Mouse (Mus musculus): ENCODE results near the gene Ano3. TPM values are rescaled to one million over a fixed set of nuclear protein-coding genes. Genes with fewer than 3 reads are reported as not detected.

Gene Ano3
- polyA plus RNA-seq, 1 experiment, result 8.2 TPM

- H3K27me3 ChIP-seq (ENCODE audit: control insufficient read depth, insufficient read depth, low read length, poor library complexity, severe bottlenecking), result no peaks in the 10 kb centered on the region
- no peak overlapping the region for H3K9ac ChIP-seq (ENCODE audit: low read depth, poor library complexity, severe bottlenecking)
- no peaks in the 10 kb centered on the region for H3K36me3 ChIP-seq (ENCODE audit: control insufficient read depth, insufficient read depth, low read length, poor library complexity, severe bottlenecking)
- TF ChIP-seq CTCF (IDR thresholded peaks at IDR 0.05; ENCODE audit: low read depth, low read length), result no peak
- H3K4me3 ChIP-seq (ENCODE audit: low read depth, low read length), result no peak overlapping the region
- H3K27ac ChIP-seq (ENCODE audit: insufficient read depth, low read length), result no peak overlapping the region
- H3K9me3 ChIP-seq (replicated peaks; ENCODE audit: control insufficient read depth, insufficient read depth, low read length, poor library complexity, severe bottlenecking), result no peaks in the 10 kb centered on the region
- no peaks in the 10 kb centered on the region for H3K4me1 ChIP-seq (ENCODE audit: control insufficient read depth, insufficient read depth, low read length)
Observed at GRCm38 (mm10) chr2:110795928-110796327, 154.8 kb downstream of the Ano3 start.

GRCm38 (mm10) chr2:110795433-110795832 lies 155.3 kb downstream of the Ano3 start:
- no peak for TF ChIP-seq CTCF (IDR thresholded peaks at IDR 0.05; ENCODE audit: low read depth, low read length)
- TF ChIP-seq POLR2A (IDR thresholded peaks at IDR 0.05; ENCODE audit: insufficient read depth, low read length), result no peak
- TF ChIP-seq EP300 (IDR thresholded peaks at IDR 0.05; ENCODE audit: insufficient read depth, low read depth, low read length), result no peak
- Histone ChIP-seq H3K4me3 (ENCODE audit: low read depth, low read length) (no peak overlapping the region), H3K27me3 (ENCODE audit: control insufficient read depth, insufficient read depth, low read length, poor library complexity, severe bottlenecking) (no peaks in the 10 kb centered on the region), H3K9me3 (replicated peaks; ENCODE audit: control insufficient read depth, insufficient read depth, low read length, poor library complexity, severe bottlenecking) (no peaks in the 10 kb centered on the region), H3K27ac (ENCODE audit: insufficient read depth, low read length) (no peak overlapping the region), H3K9ac (ENCODE audit: low read depth, poor library complexity, severe bottlenecking) (no peak overlapping the region), H3K4me1 (ENCODE audit: control insufficient read depth, insufficient read depth, low read length) (no peaks in the 10 kb centered on the region), H3K36me3 (ENCODE audit: control insufficient read depth, insufficient read depth, low read length, poor library complexity, severe bottlenecking) (no peaks in the 10 kb centered on the region)

DNA sequence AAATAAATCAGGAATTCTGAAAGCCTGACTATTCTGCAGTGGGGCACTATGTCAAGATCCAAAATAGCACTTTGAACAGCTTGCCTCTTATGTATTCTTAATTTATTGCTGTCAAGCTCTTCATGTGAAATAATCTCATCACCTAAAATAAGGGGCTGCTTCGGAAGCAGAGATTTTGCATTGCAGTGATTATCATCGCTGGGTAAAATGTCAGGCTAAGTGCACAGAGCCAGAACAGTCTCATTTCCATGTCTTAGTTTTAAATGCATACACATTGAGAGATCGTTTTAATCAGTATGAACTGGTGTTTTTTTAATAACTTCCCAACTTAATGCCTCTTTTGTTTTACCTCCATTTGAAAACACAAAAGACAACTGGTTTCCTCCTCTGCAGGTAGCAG lies 163.3 kb downstream of the Ano3 start:
- no peaks in the 10 kb centered on the region for H3K4me1 ChIP-seq (ENCODE audit: control insufficient read depth, insufficient read depth, low read length)
- no peak overlapping the region for H3K4me3 ChIP-seq (ENCODE audit: low read depth, low read length)
- no peak overlapping the region for H3K9ac ChIP-seq (ENCODE audit: low read depth, poor library complexity, severe bottlenecking)
- no peak overlapping the region for H3K27ac ChIP-seq (ENCODE audit: insufficient read depth, low read length)
- H3K9me3 ChIP-seq (replicated peaks; ENCODE audit: control insufficient read depth, insufficient read depth, low read length, poor library complexity, severe bottlenecking), result no peaks in the 10 kb centered on the region
- H3K27me3 ChIP-seq (ENCODE audit: control insufficient read depth, insufficient read depth, low read length, poor library complexity, severe bottlenecking), result no peaks in the 10 kb centered on the region
- H3K36me3 ChIP-seq (ENCODE audit: control insufficient read depth, insufficient read depth, low read length, poor library complexity, severe bottlenecking), result no peaks in the 10 kb centered on the region
- TF ChIP-seq POLR2A (IDR thresholded peaks at IDR 0.05; ENCODE audit: insufficient read depth, low read length), result no peak
- TF ChIP-seq CTCF (IDR thresholded peaks at IDR 0.05; ENCODE audit: low read depth, low read length), result no peak
- no peak for TF ChIP-seq EP300 (IDR thresholded peaks at IDR 0.05; ENCODE audit: insufficient read depth, low read depth, low read length)

- Histone ChIP-seq H3K4me3 (ENCODE audit: low read depth, low read length) (no peak overlapping the region), H3K27ac (ENCODE audit: insufficient read depth, low read length) (no peak overlapping the region), H3K4me1 (ENCODE audit: control insufficient read depth, insufficient read depth, low read length) (no peaks in the 10 kb centered on the region), H3K36me3 (ENCODE audit: control insufficient read depth, insufficient read depth, low read length, poor library complexity, severe bottlenecking) (no peaks in the 10 kb centered on the region), H3K27me3 (ENCODE audit: control insufficient read depth, insufficient read depth, low read length, poor library complexity, severe bottlenecking) (no peaks in the 10 kb centered on the region), H3K9me3 (replicated peaks; ENCODE audit: control insufficient read depth, insufficient read depth, low read length, poor library complexity, severe bottlenecking) (no peaks in the 10 kb centered on the region), H3K9ac (ENCODE audit: low read depth, poor library complexity, severe bottlenecking) (no peak overlapping the region)
- TF ChIP-seq POLR2A (IDR thresholded peaks at IDR 0.05; ENCODE audit: insufficient read depth, low read length) (no peak), CTCF (IDR thresholded peaks at IDR 0.05; ENCODE audit: low read depth, low read length) (no peak), EP300 (IDR thresholded peaks at IDR 0.05; ENCODE audit: insufficient read depth, low read depth, low read length) (no peak)
Observed at GRCm38 (mm10) chr2:110759434-110759833, 191.3 kb downstream of the Ano3 start.

DNA sequence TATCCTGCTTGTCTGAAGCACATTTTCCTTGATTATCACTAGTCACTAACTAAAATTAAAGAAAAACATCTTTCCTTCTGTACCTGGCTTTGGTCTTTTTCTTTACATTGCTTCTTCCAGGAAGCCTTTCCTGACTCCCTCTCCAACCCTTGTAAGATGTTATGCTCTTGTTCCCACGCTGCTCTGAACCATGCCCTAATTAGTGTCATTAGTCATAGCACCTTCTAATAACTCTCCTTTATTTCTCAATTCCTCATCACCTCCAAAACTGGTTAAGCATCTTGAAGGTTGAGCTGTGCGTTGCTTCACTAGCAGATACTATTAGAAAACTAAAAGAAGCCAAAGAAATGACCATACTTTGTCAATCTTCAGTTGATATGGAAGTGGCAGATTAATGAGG lies 193.2 kb downstream of the Ano3 start:
- H3K4me1 ChIP-seq (ENCODE audit: control insufficient read depth, insufficient read depth, low read length), result no peaks in the 10 kb centered on the region
- no peak overlapping the region for H3K4me3 ChIP-seq (ENCODE audit: low read depth, low read length)
- no peaks in the 10 kb centered on the region for H3K36me3 ChIP-seq (ENCODE audit: control insufficient read depth, insufficient read depth, low read length, poor library complexity, severe bottlenecking)
- no peaks in the 10 kb centered on the region for H3K27me3 ChIP-seq (ENCODE audit: control insufficient read depth, insufficient read depth, low read length, poor library complexity, severe bottlenecking)
- no peaks in the 10 kb centered on the region for H3K9me3 ChIP-seq (replicated peaks; ENCODE audit: control insufficient read depth, insufficient read depth, low read length, poor library complexity, severe bottlenecking)
- TF ChIP-seq EP300 (IDR thresholded peaks at IDR 0.05; ENCODE audit: insufficient read depth, low read depth, low read length) (no peak), CTCF (IDR thresholded peaks at IDR 0.05; ENCODE audit: low read depth, low read length) (no peak), POLR2A (IDR thresholded peaks at IDR 0.05; ENCODE audit: insufficient read depth, low read length) (no peak)
- H3K27ac ChIP-seq (ENCODE audit: insufficient read depth, low read length), result no peak overlapping the region
- H3K9ac ChIP-seq (ENCODE audit: low read depth, poor library complexity, severe bottlenecking), result no peak overlapping the region

- H3K9ac ChIP-seq (ENCODE audit: low read depth, poor library complexity, severe bottlenecking), result no peak overlapping the region
- no peaks in the 10 kb centered on the region for H3K27me3 ChIP-seq (ENCODE audit: control insufficient read depth, insufficient read depth, low read length, poor library complexity, severe bottlenecking)
- no peak overlapping the region for H3K4me3 ChIP-seq (ENCODE audit: low read depth, low read length)
- no peaks in the 10 kb centered on the region for H3K9me3 ChIP-seq (replicated peaks; ENCODE audit: control insufficient read depth, insufficient read depth, low read length, poor library complexity, severe bottlenecking)
- TF ChIP-seq POLR2A (IDR thresholded peaks at IDR 0.05; ENCODE audit: insufficient read depth, low read length) (no peak), CTCF (IDR thresholded peaks at IDR 0.05; ENCODE audit: low read depth, low read length) (no peak), EP300 (IDR thresholded peaks at IDR 0.05; ENCODE audit: insufficient read depth, low read depth, low read length) (no peak)
- no peaks in the 10 kb centered on the region for H3K4me1 ChIP-seq (ENCODE audit: control insufficient read depth, insufficient read depth, low read length)
- H3K27ac ChIP-seq (ENCODE audit: insufficient read depth, low read length), result no peak overlapping the region
- H3K36me3 ChIP-seq (ENCODE audit: control insufficient read depth, insufficient read depth, low read length, poor library complexity, severe bottlenecking), result no peaks in the 10 kb centered on the region
Observed at GRCm38 (mm10) chr2:110740493-110740892, 210.2 kb downstream of the Ano3 start.

Data from ES-Bruce4 (cell line).